Mouse (Mus musculus) forebrain, postnatal 0 days (tissue): ENCODE data around the gene Hist1h2bj. TPM values are rescaled to one million over a fixed set of nuclear protein-coding genes. Genes with fewer than 3 reads are reported as not detected.
A peak's percentile ranks its signal among the peaks of the same experiment; 100 is the strongest.

Experiments used
- ATAC-seq: fragments of 200-750 bp; cut with Nextera tagmentation; 2 replicates; pipeline ENCODE4 v1.8.0; 2017; ENCODE audit warnings: mild to moderate bottlenecking, moderate library complexity
- DNase-seq: peaks from one replicate; pipeline ENCODE4 v3.0.0-alpha.2; 2015
- H3K27ac ChIP-seq: fragments of 300-500 bp; sonication (generic); 2 replicates; pipeline ENCODE4 v1.5.1; 2014; ENCODE audit warnings: low read depth, mild to moderate bottlenecking, antibody characterized with exemption, low read length, moderate library complexity, mixed read lengths
- H3K27me3 ChIP-seq: fragments of 300-500 bp; sonication (generic); 2 replicates; pipeline ENCODE4 v1.6.1; 2014; ENCODE audit warnings: mild to moderate bottlenecking, low read length, mixed read lengths; ENCODE audit not compliant: insufficient read depth
- H3K36me3 ChIP-seq: fragments of 300-500 bp; sonication (generic); 2 replicates; pipeline ENCODE4 v1.6.1; 2014; ENCODE audit warnings: mild to moderate bottlenecking, moderate library complexity; ENCODE audit not compliant: insufficient read depth
- H3K4me1 ChIP-seq: fragments of 300-500 bp; sonication (generic); 2 replicates; pipeline ENCODE4 v1.6.1; 2014; ENCODE audit warnings: antibody characterized with exemption; ENCODE audit not compliant: insufficient read depth
- H3K4me2 ChIP-seq: fragments of 300-500 bp; sonication (generic); 2 replicates; pipeline ENCODE4 v1.6.1; 2014; ENCODE audit warnings: low read depth, mild to moderate bottlenecking, moderate library complexity
- H3K4me3 ChIP-seq: fragments of 300-500 bp; sonication (generic); 2 replicates; pipeline ENCODE4 v1.5.1; 2014; ENCODE audit warnings: low read depth, low read length, mixed read lengths
- H3K9ac ChIP-seq: fragments of 300-500 bp; sonication (generic); 2 replicates; pipeline ENCODE4 v1.6.1; 2014; ENCODE audit warnings: mild to moderate bottlenecking
- H3K9me3 ChIP-seq: fragments of 300-500 bp; sonication (generic); 2 replicates; pipeline ENCODE4 v1.6.1; 2016; ENCODE audit warnings: low read length
- CTCF ChIP-seq: sonication (generic); IDR thresholded peaks from 2 replicates; pipeline ENCODE4 v1.5.1; 2016; ENCODE audit warnings: antibody characterized with exemption, control low read depth, low read depth
- WGBS: fragments of 180-500 bp; shearing (Covaris S2); extraction: QIAGEN DNeasy Blood & Tissue Kit; methylation state at CpG from one replicate; pipeline ENCODE4 v1.1.7; 2014; 5-methylcytosine and 5-hydroxymethylcytosine counted together
- polyA plus RNA-seq: library from polyadenylated mRNA; unstranded; fragments of >200 nt; fragmentation: Nextera tagmentation; extraction: Ambion mirVana; gene quantifications from 2 replicates; pipeline ENCODE4 v1.2.1, GENCODE M21; 2015
- total RNA-seq: library from RNA; depleted of rRNA; stranded (reverse); fragments of >200 nt; gene quantifications from 2 replicates; pipeline ENCODE4 v1.2.3, GENCODE M21; 2014

Gene Hist1h2bj
- total and polyA plus RNA-seq, 2 experiments from 2014 or later: 1.6 to 305 TPM

- H3K9me3 ChIP-seq: no peaks in the 10 kb centered on the region
- no peak overlapping the region for H3K9ac ChIP-seq
- peak; percentile 86 for DNase-seq
- WGBS: 16% methylated on average over 27 of the region's 27 CpGs
- H3K4me2 ChIP-seq: no peak overlapping the region
- peaks cover 73% of the 10 kb centered on the region for H3K27me3 ChIP-seq
- ATAC-seq: peak; percentile 89
- H3K4me1 ChIP-seq: peaks cover 7% of the 10 kb centered on the region; the same call in 1 of the 2 replicates
- no peaks in the 10 kb centered on the region for H3K36me3 ChIP-seq
- H3K4me3 ChIP-seq: no peak overlapping the region
- H3K27ac ChIP-seq: no peak overlapping the region
- TF ChIP-seq CTCF: no peak
Measured at GRCm38 (mm10) chr13:22015479-22016450, 27.2 kb upstream of the Hist1h2bj start.

DNA sequence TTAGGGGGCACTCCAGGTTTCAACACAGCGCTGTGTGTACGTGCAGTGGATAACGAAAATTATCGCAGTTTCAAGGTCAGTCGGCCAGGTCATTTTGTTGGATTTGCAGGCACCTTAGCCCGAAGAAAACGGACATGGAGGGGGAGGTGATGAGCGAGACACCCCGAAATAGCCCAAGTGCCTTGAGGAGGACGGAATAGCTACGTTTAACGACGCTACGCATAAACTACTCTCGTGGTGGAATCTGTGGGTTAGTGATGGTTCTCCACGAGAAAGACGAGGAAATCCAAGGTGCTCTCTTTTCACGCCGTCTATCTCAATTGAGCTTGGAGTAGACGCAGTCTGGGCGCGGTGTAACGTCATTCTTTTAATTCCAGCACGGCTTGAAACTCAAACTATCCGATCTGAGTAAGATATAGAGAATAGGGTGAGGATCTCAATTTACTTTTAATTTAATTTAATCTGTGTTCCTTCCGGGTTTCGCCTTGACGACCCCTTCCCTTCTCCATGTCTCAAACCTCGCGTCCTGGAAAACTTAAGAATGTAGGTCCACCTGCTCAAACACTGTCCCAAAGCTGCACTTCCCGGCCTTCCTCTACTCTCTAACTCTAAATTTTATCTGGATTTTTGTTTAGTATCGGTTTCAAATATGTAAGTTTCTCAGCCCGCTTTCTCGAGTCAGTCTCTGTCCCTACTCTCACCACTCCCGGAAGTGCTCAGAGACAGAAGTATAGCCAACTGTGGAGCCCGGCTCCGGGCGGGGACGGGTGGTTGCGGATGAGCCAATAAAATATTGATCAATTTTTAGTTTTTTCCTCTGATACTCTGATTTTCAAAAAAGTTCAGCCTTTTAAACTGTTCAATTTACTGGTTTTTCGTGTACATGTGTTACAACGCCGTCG, 22.8 kb upstream of the Hist1h2bj start:
- no peak overlapping the region for H3K9ac ChIP-seq
- TF ChIP-seq CTCF: no peak
- peaks cover 44% of the 10 kb centered on the region for H3K27me3 ChIP-seq
- H3K36me3 ChIP-seq: no peaks in the 10 kb centered on the region
- H3K9me3 ChIP-seq: no peaks in the 10 kb centered on the region
- peak overlapping the region; percentile 38 for H3K4me3 ChIP-seq
- H3K27ac ChIP-seq: no peak overlapping the region
- DNase-seq (peak; percentile 43), ATAC-seq (no peak)
- peak overlapping the region; percentile 55 for H3K4me2 ChIP-seq
- WGBS: 1% methylated on average over 44 of the region's 44 CpGs
- H3K4me1 ChIP-seq: peaks cover 11% of the 10 kb centered on the region; the same call in 1 of the 2 replicates

DNA sequence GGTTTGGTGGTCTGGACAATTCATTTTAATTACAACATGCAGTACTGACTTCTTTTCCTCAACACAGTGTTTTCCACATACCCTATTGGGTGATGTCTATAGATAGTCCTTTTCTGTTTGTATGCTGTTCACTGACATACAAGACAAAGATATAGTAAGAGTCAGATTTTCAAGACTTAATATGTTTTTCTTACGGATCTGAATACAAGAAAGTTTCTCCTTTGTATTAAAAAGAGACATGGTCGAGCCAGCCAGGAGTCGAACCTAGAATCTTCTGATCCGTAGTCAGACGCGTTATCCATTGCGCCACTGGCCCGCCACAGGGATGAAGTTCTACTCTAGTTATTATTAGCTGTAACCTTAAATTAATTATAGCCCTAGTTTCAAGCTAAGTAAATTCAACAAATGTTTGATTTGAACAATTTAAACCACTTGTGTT, 22.1 kb upstream of the Hist1h2bj start:
- H3K36me3 ChIP-seq: no peaks in the 10 kb centered on the region
- H3K9me3 ChIP-seq: no peaks in the 10 kb centered on the region
- WGBS: under 1% methylated on average over 8 of the region's 8 CpGs
- peaks cover 41% of the 10 kb centered on the region for H3K27me3 ChIP-seq
- H3K4me2 ChIP-seq: peak overlapping the region; percentile 55
- peaks cover 11% of the 10 kb centered on the region; the same call in 1 of the 2 replicates for H3K4me1 ChIP-seq
- peak; percentile 54; the same call in 1 of the 2 replicates for ATAC-seq
- no peak for TF ChIP-seq CTCF
- H3K27ac ChIP-seq: no peak overlapping the region
- H3K4me3 ChIP-seq: peak overlapping the region; percentile 38
- peak; percentile 79 for DNase-seq
- H3K9ac ChIP-seq: no peak overlapping the region

GRCm38 (mm10) chr13:22021581-22021980, 21.4 kb upstream of the Hist1h2bj start:
- H3K4me2 ChIP-seq: peak overlapping the region; percentile 55
- H3K9me3 ChIP-seq: no peaks in the 10 kb centered on the region
- DNase-seq: peak; percentile 35
- peak overlapping the region; percentile 38 for H3K4me3 ChIP-seq
- TF ChIP-seq CTCF: no peak
- H3K27ac ChIP-seq: no peak overlapping the region
- no peak for ATAC-seq
- peaks cover 35% of the 10 kb centered on the region for H3K27me3 ChIP-seq
- H3K9ac ChIP-seq: 0 out of 2 replicates have a peak overlapping the region, but pooled peaks have one; percentile 14
- no peaks in the 10 kb centered on the region for H3K36me3 ChIP-seq
- under 1% methylated on average over 11 of the region's 11 CpGs for WGBS
- peaks cover 11% of the 10 kb centered on the region; the same call in 1 of the 2 replicates for H3K4me1 ChIP-seq

DNA sequence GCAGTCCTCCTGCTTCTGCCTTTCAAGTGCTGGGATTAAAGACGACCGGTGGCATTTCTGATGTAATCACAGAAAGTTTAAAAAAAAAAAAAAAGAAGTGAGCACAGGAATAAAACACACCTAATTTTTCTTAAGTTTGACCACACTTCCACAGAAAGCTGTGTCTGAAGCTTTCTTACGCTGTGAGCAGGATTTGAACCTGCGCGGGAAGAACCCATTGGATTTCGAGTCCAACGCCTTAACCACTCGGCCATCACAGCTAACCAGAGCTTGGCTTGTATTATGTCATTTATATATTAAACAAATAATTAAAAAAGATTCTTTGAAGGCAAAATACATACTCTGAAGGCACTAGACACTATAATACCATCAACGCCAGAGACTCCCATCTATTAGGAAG, 20.8 kb upstream of the Hist1h2bj start:
- no peak for TF ChIP-seq CTCF
- peak overlapping the region; percentile 38 for H3K4me3 ChIP-seq
- no peaks in the 10 kb centered on the region for H3K36me3 ChIP-seq
- WGBS: under 1% methylated on average over 9 of the region's 9 CpGs
- H3K9me3 ChIP-seq: no peaks in the 10 kb centered on the region
- peaks cover 11% of the 10 kb centered on the region; the same call in 1 of the 2 replicates for H3K4me1 ChIP-seq
- H3K4me2 ChIP-seq: peak overlapping the region; percentile 55
- H3K27me3 ChIP-seq: peaks cover 30% of the 10 kb centered on the region
- ATAC-seq (peak; percentile 69), DNase-seq (peak; percentile 86)
- H3K9ac ChIP-seq: no peak overlapping the region
- no peak overlapping the region for H3K27ac ChIP-seq
